Mouse (Mus musculus): Measurements from ENCODE around the gene Arhgap15. TPM values are rescaled to one million over a fixed set of nuclear protein-coding genes. Genes with fewer than 3 reads are reported as not detected.

Arhgap15 gene
- polyA plus RNA-seq, 1 experiment: not detected

DNA sequence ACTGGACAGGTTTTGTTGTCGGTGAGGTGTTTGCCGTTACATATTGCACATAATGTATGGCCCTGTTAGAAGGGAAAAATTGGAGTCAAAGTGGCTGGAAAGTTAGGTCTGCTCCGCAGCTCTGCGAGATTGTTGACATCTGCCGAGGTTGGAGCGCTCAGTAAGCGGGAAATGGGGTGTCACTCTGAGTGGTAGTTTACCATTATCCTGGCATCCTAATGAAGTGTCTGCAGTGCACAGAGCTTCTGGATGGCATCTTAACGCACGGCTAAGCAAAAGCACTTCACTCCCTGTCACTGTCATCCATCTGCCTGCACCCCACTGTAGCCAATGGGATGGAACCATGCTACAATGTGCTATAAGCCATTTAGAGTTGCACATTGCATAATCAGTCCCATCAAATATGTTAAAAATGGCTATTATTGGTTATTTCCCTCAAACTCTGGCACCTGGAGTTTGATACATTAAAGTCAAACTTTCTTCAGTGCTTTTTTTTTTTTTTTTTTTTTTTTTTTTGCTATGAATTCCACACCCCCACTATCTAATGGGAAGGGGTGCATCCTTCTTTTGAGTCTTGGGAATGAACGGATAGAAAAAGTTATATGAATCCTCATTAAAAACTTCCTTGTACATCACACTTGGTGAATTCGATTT, 561.6 kb downstream of the Arhgap15 start:
- WGBS: 89% methylated on average over 11 of the region's 11 CpGs
- no peak for TF ChIP-seq POLR2A (IDR thresholded peaks at IDR 0.05; ENCODE audit: insufficient read depth, low read depth, low read length)
- TF ChIP-seq CTCF (IDR thresholded peaks at IDR 0.05; ENCODE audit: insufficient read depth, low read depth, low read length): no peak
- H3K4me1 ChIP-seq (ENCODE audit: control insufficient read depth, insufficient read depth, low read length): peaks cover 4% of the 10 kb centered on the region
- H3K4me3 ChIP-seq (ENCODE audit: insufficient read depth, low read depth, low read length): no peak overlapping the region
- no peak overlapping the region for H3K27ac ChIP-seq (ENCODE audit: insufficient read depth, low read depth, low read length)

GRCm38 (mm10) chr2:44311216-44311615, 562.6 kb downstream of the Arhgap15 start:
- Histone ChIP-seq H3K27ac (ENCODE audit: insufficient read depth, low read depth, low read length) (no peak overlapping the region), H3K4me1 (ENCODE audit: control insufficient read depth, insufficient read depth, low read length) (peaks cover 4% of the 10 kb centered on the region), H3K4me3 (ENCODE audit: insufficient read depth, low read depth, low read length) (no peak overlapping the region)
- TF ChIP-seq CTCF (IDR thresholded peaks at IDR 0.05; ENCODE audit: insufficient read depth, low read depth, low read length): no peak
- no peak for TF ChIP-seq POLR2A (IDR thresholded peaks at IDR 0.05; ENCODE audit: insufficient read depth, low read depth, low read length)
- 18% methylated on average over 10 of the region's 10 CpGs for WGBS

DNA sequence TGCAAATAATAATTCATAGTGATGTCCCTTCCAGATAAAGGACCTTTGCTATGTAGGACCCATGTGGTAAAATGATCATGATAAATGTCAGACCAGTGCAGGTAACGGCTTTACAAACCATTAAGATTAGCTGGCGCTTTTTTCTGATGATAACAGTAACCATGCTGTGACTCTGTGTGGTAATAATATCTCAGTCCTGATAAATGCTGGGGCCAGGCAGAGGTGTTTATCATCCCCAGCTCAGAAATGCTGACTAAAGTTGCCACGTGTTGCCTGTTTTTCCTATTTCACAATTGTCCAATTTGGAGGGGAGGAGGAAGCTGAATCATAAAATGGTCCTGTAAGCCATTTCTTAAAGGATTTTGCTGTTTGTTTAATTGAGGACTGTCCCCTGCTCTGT, 564.9 kb downstream of the Arhgap15 start:
- no peak for TF ChIP-seq POLR2A (IDR thresholded peaks at IDR 0.05; ENCODE audit: insufficient read depth, low read depth, low read length)
- TF ChIP-seq CTCF (IDR thresholded peaks at IDR 0.05; ENCODE audit: insufficient read depth, low read depth, low read length): no peak
- 91% methylated on average over 3 of the region's 3 CpGs for WGBS
- Histone ChIP-seq H3K27ac (ENCODE audit: insufficient read depth, low read depth, low read length) (no peak overlapping the region), H3K4me3 (ENCODE audit: insufficient read depth, low read depth, low read length) (no peak overlapping the region), H3K4me1 (ENCODE audit: control insufficient read depth, insufficient read depth, low read length) (peaks cover 4% of the 10 kb centered on the region)

- WGBS: 76% methylated on average over 6 of the region's 6 CpGs
- TF ChIP-seq CTCF (IDR thresholded peaks at IDR 0.05; ENCODE audit: insufficient read depth, low read depth, low read length) (no peak), POLR2A (IDR thresholded peaks at IDR 0.05; ENCODE audit: insufficient read depth, low read depth, low read length) (no peak)
- no peak overlapping the region for H3K27ac ChIP-seq (ENCODE audit: insufficient read depth, low read depth, low read length)
- H3K4me1 ChIP-seq (ENCODE audit: control insufficient read depth, insufficient read depth, low read length): no peaks in the 10 kb centered on the region
- no peak overlapping the region for H3K4me3 ChIP-seq (ENCODE audit: insufficient read depth, low read depth, low read length)
These were observed 569.8 kb downstream of the Arhgap15 start for GRCm38 (mm10) chr2:44318436-44318835.

- Histone ChIP-seq H3K4me1 (ENCODE audit: control insufficient read depth, insufficient read depth, low read length) (no peaks in the 10 kb centered on the region), H3K27ac (ENCODE audit: insufficient read depth, low read depth, low read length) (no peak overlapping the region), H3K4me3 (ENCODE audit: insufficient read depth, low read depth, low read length) (no peak overlapping the region)
- 91% methylated on average over 4 of the region's 4 CpGs for WGBS
- TF ChIP-seq CTCF (IDR thresholded peaks at IDR 0.05; ENCODE audit: insufficient read depth, low read depth, low read length) (no peak), POLR2A (IDR thresholded peaks at IDR 0.05; ENCODE audit: insufficient read depth, low read depth, low read length) (no peak)
These were observed 570.9 kb downstream of the Arhgap15 start for GRCm38 (mm10) chr2:44319479-44319878.

DNA sequence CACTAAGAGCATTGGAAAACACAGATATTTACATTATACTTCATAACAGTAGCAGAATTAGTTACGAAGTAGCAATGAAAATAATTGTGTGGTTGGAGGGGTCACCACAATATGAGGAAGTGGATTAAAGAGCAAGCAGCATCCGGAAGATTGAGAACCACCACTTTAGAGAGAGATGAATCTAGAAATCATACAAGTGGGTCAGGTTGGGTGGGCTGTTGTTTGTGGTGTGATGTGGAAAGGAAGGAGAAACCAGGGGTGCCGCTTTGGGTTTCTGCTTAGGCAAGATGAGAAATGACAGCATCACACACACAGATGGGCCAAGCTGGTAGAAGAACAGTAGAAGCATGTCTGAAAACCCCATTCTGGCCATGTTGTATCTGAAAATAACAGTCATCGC, 575.2 kb downstream of the Arhgap15 start:
- 97% methylated on average over 4 of the region's 4 CpGs for WGBS
- H3K27ac ChIP-seq (ENCODE audit: insufficient read depth, low read depth, low read length): no peak overlapping the region
- no peak overlapping the region for H3K4me3 ChIP-seq (ENCODE audit: insufficient read depth, low read depth, low read length)
- TF ChIP-seq CTCF (IDR thresholded peaks at IDR 0.05; ENCODE audit: insufficient read depth, low read depth, low read length): no peak
- no peak for TF ChIP-seq POLR2A (IDR thresholded peaks at IDR 0.05; ENCODE audit: insufficient read depth, low read depth, low read length)
- H3K4me1 ChIP-seq (ENCODE audit: control insufficient read depth, insufficient read depth, low read length): no peaks in the 10 kb centered on the region

- no peak for TF ChIP-seq POLR2A (IDR thresholded peaks at IDR 0.05; ENCODE audit: insufficient read depth, low read depth, low read length)
- no peak for TF ChIP-seq CTCF (IDR thresholded peaks at IDR 0.05; ENCODE audit: insufficient read depth, low read depth, low read length)
- H3K4me1 ChIP-seq (ENCODE audit: control insufficient read depth, insufficient read depth, low read length): peaks cover 6% of the 10 kb centered on the region; the same call in 1 of the 2 replicates
- H3K27ac ChIP-seq (ENCODE audit: insufficient read depth, low read depth, low read length): no peak overlapping the region
- H3K4me3 ChIP-seq (ENCODE audit: insufficient read depth, low read depth, low read length): no peak overlapping the region
- 76% methylated on average over 4 of the region's 4 CpGs for whole genome bisulfite sequencing
These were observed 584.7 kb downstream of the Arhgap15 start for GRCm38 (mm10) chr2:44333295-44333694.

DNA sequence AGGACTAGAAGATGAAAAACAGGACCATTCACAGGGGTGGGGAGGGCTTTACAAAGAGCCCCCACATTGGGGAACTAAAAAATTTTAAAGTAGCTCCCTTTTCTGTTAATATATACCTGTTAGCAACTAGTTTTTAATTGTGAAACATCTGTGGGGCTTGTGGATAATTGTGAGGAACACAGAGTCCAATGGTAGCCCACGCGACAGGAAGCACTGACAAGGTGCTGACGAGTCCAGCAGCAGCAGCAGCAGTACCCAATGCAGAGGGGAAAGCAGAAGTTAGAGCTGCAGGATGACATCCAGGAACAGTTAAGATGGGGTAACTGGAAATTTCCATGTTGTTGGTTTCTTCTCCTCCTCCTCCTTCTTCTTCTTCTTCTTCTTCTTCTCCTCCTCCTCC, 585.4 kb downstream of the Arhgap15 start:
- H3K27ac ChIP-seq (ENCODE audit: insufficient read depth, low read depth, low read length): no peak overlapping the region
- 77% methylated on average over 3 of the region's 3 CpGs for WGBS
- no peak overlapping the region for H3K4me3 ChIP-seq (ENCODE audit: insufficient read depth, low read depth, low read length)
- peaks cover 6% of the 10 kb centered on the region; the same call in 1 of the 2 replicates for H3K4me1 ChIP-seq (ENCODE audit: control insufficient read depth, insufficient read depth, low read length)
- no peak for TF ChIP-seq POLR2A (IDR thresholded peaks at IDR 0.05; ENCODE audit: insufficient read depth, low read depth, low read length)
- no peak for TF ChIP-seq CTCF (IDR thresholded peaks at IDR 0.05; ENCODE audit: insufficient read depth, low read depth, low read length)

- no peak overlapping the region for H3K27ac ChIP-seq (ENCODE audit: insufficient read depth, low read depth, low read length)
- 58% methylated on average over 2 of the region's 2 CpGs for WGBS
- H3K4me1 ChIP-seq (ENCODE audit: control insufficient read depth, insufficient read depth, low read length): peaks cover 6% of the 10 kb centered on the region; the same call in 1 of the 2 replicates
- TF ChIP-seq POLR2A (IDR thresholded peaks at IDR 0.05; ENCODE audit: insufficient read depth, low read depth, low read length) (no peak), CTCF (IDR thresholded peaks at IDR 0.05; ENCODE audit: insufficient read depth, low read depth, low read length) (no peak)
- no peak overlapping the region for H3K4me3 ChIP-seq (ENCODE audit: insufficient read depth, low read depth, low read length)
These were observed 585.9 kb downstream of the Arhgap15 start for GRCm38 (mm10) chr2:44334517-44334916.
